Comparison of ENCODE assay signal across 1 mouse cellular context in genomic region chr7:66061057-66061456, GRCm38 (mm10).
TF ChIP-seq lines count a peak whose summit lies in the region.

No protein-coding gene starts in this region.

TF ChIP-seq in MEL, 35 proteins besides CTCF, POLR2A, EP300 and RAD21:
- TF ChIP-seq GABPA (IDR thresholded peaks at IDR 0.05; ENCODE audit: low read depth, low read length) (no peak), MXI1 (IDR thresholded peaks at IDR 0.05; ENCODE audit: low read depth, low read length) (peak; percentile 84)
